Mouse (Mus musculus): ENCODE measurements around the gene Naa38. TPM values are rescaled to one million over a fixed set of nuclear protein-coding genes. Genes with fewer than 3 reads are reported as not detected.
"Not testable (repeated sequence)": the region's sequence is repeated elsewhere in the genome, so short reads cannot be mapped to it uniquely, and the experiment has no call there.

Naa38 gene
- total RNA-seq, 2 experiments from 2014 or later = 79.5 to 87.9 TPM

GRCm38 (mm10) chr11:69372056-69372779 is 23.1 kb upstream of the Naa38 start:
- no peak for DNase-seq
- intact Hi-C loops (cut with DNase I; ENCODE audit: low total_unique reads) = loop anchor here (5.0 kb wide), 1 partner anchor 35 kb away; no protein-coding TSS in a partner anchor

GRCm38 (mm10) chr11:69372780-69373170 is 22.5 kb upstream of the Naa38 start:
- intact Hi-C loops (cut with DNase I; ENCODE audit: low total_unique reads) = loop anchor here (5.0 kb wide), 1 partner anchor 35 kb away; no protein-coding TSS in a partner anchor
- DNase-seq = no peak

GRCm38 (mm10) chr11:69373223-69373965 is 21.9 kb upstream of the Naa38 start:
- intact Hi-C loops (cut with DNase I; ENCODE audit: low total_unique reads) = loop anchor here (5.0 kb wide), 1 partner anchor 36 kb away; no protein-coding TSS in a partner anchor
- no peak for DNase-seq

GRCm38 (mm10) chr11:69375646-69376045 is 19.6 kb upstream of the Naa38 start:
- no peak for DNase-seq
- intact Hi-C loops (cut with DNase I; ENCODE audit: low total_unique reads) = no loop called here

- intact Hi-C loops (cut with DNase I; ENCODE audit: low total_unique reads) = no loop called here
- no peak for DNase-seq
Measured at GRCm38 (mm10) chr11:69377766-69378165, 17.5 kb upstream of the Naa38 start.

- intact Hi-C loops (cut with DNase I; ENCODE audit: low total_unique reads) = no loop called here
- no peak for DNase-seq
Measured at GRCm38 (mm10) chr11:69379600-69379999, 15.7 kb upstream of the Naa38 start.

GRCm38 (mm10) chr11:69381356-69381755 is 13.9 kb upstream of the Naa38 start:
- no peak for DNase-seq
- intact Hi-C loops (cut with DNase I; ENCODE audit: low total_unique reads) = no loop called here

- intact Hi-C loops (cut with DNase I; ENCODE audit: low total_unique reads) = no loop called here
- DNase-seq = peak; percentile 22
Measured at GRCm38 (mm10) chr11:69382478-69383105, 12.7 kb upstream of the Naa38 start.

- intact Hi-C loops (cut with DNase I; ENCODE audit: low total_unique reads) = loop anchor here (5.0 kb wide), 1 partner anchor 53 kb away; no protein-coding TSS in a partner anchor
- DNase-seq = no peak
Measured at GRCm38 (mm10) chr11:69384979-69385378, 10.3 kb upstream of the Naa38 start.

- no peak for DNase-seq
- intact Hi-C loops (cut with DNase I; ENCODE audit: low total_unique reads) = loop anchor here (5.0 kb wide), 1 partner anchor 54 kb away; no protein-coding TSS in a partner anchor
Measured at GRCm38 (mm10) chr11:69386758-69387157, 8.5 kb upstream of the Naa38 start.

- intact Hi-C loops (cut with DNase I; ENCODE audit: low total_unique reads) = loop anchor here (1.0 to 5.0 kb wide), 2 partner anchors 56 to 118 kb away; no protein-coding TSS in a partner anchor
- DNase-seq = no peak
Measured at GRCm38 (mm10) chr11:69388680-69389079, 6.6 kb upstream of the Naa38 start.

- intact Hi-C loops (cut with DNase I; ENCODE audit: low total_unique reads) = loop anchor here (1.0 to 5.0 kb wide), 2 partner anchors 57 to 119 kb away; no protein-coding TSS in a partner anchor
- DNase-seq = peak; percentile 69
Measured at GRCm38 (mm10) chr11:69389531-69390399, 5.5 kb upstream of the Naa38 start.

GRCm38 (mm10) chr11:69390400-69391034 is 4.8 kb upstream of the Naa38 start:
- intact Hi-C loops (cut with DNase I; ENCODE audit: low total_unique reads) = no loop called here
- peak; percentile 53 for DNase-seq

- intact Hi-C loops (cut with DNase I; ENCODE audit: low total_unique reads); DNase-seq: not testable (repeated sequence)
Measured at GRCm38 (mm10) chr11:69394591-69395167, 608 bp upstream of the Naa38 start.

- intact Hi-C loops (cut with DNase I; ENCODE audit: low total_unique reads) = no loop called here
Measured at GRCm38 (mm10) chr11:69395634-69396373, 517 bp downstream of the Naa38 start.

GRCm38 (mm10) chr11:69396772-69397171 is 1.5 kb downstream of the Naa38 start:
- DNase-seq = peak; percentile 51
- intact Hi-C loops (cut with DNase I; ENCODE audit: low total_unique reads) = no loop called here

More at GRCm38 (mm10) chr11:69395634-69396373, 517 bp downstream of the Naa38 start:
- DNase-seq = peak; percentile 95

GRCm38 (mm10) chr11:69397581-69398057 is 2.3 kb downstream of the Naa38 start:
- intact Hi-C loops (cut with DNase I; ENCODE audit: low total_unique reads) = no loop called here
- no peak for DNase-seq
